ENCODE assay signal across 20 mouse cellular contexts in the genomic region with DNA sequence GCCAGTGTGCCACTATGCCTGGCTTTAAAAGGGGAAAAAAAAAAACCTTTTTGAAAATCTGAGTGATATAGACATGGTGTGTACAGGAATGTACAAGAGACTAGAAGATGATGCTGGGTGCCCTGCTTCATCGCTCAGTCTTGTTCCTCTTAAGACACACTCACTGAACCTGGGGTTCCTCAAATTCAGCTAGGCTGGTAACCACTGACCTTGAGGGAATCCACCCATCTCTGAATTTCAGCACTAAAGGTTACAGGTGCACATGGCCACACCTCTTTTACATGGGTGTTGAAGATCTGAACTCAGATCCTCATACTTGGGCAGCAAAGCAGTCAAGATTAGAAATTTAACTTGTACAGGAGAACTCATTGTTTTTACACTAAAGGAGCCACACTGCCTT.
"Had no signal": no experiment of that assay in that cellular context is flagged by ENCODE, and none has a peak within 500 bp of the region (broad histone marks: within the 10 kb centered on the region; RNA-seq: fewer than 3 reads in every experiment).

No protein-coding gene starts in this region.

- H3K27me3 ChIP-seq: liver, embryonic 15.5 days; lung, embryonic 15.5 days; megakaryocyte, embryonic 14.5 days; midbrain, embryonic 13.5 days; midbrain, embryonic 15.5 days; neural tube, embryonic 12.5 days; stomach, embryonic 15.5 days had no signal

- H3K9ac ChIP-seq: liver, embryonic 15.5 days; liver, postnatal 0 days; lung, embryonic 15.5 days; midbrain, embryonic 13.5 days; midbrain, embryonic 15.5 days; neural tube, embryonic 12.5 days; stomach, embryonic 15.5 days had no signal

- H3K4me3 ChIP-seq: liver, embryonic 15.5 days; lung, embryonic 15.5 days; megakaryocyte, embryonic 14.5 days; midbrain, embryonic 13.5 days; midbrain, embryonic 15.5 days; neural tube, embryonic 12.5 days; stomach, embryonic 15.5 days had no signal

- H3K27ac ChIP-seq: liver, embryonic 15.5 days; lung, embryonic 15.5 days; macrophage; midbrain, embryonic 13.5 days; midbrain, embryonic 15.5 days; neural tube, embryonic 12.5 days; stomach, embryonic 15.5 days; stomach, postnatal 0 days had no signal

- H3K4me1 ChIP-seq: liver, embryonic 15.5 days; lung, embryonic 15.5 days; megakaryocyte, embryonic 14.5 days; midbrain, embryonic 13.5 days; midbrain, embryonic 15.5 days; neural tube, embryonic 12.5 days; stomach, embryonic 15.5 days had no signal

- H3K9me3 ChIP-seq: liver, embryonic 15.5 days; lung, embryonic 15.5 days; megakaryocyte, embryonic 14.5 days; midbrain, embryonic 13.5 days; midbrain, embryonic 15.5 days; neural tube, embryonic 12.5 days; stomach, embryonic 15.5 days had no signal

- DNase-seq: liver, postnatal 0 days; lung, adult 2 months; lung, postnatal 14 days; lung, postnatal 36 days; retina, postnatal 1 day; right cerebral cortex, adult 18-20 months; right cerebral cortex, postnatal 25 days; right cerebral cortex, postnatal 4 days; thymus, adult 2 months; thymus, postnatal 25 days; thymus, postnatal 4 days had no signal
